Mouse (Mus musculus) heart, postnatal 0 days (tissue): Measurements from ENCODE around the gene Ifnz.
"Not testable (repeated sequence)": the region's sequence is repeated elsewhere in the genome, so short reads cannot be mapped to it uniquely, and the experiment has no call there.

ENCODE experiments used
- CTCF ChIP-seq: IDR thresholded peaks from 2 replicates; pipeline ENCODE4 v1.5.1; 2016; ENCODE audit warnings: antibody characterized with exemption, control low read depth, low read depth
- EP300 ChIP-seq: IDR thresholded peaks from 2 replicates; pipeline ENCODE4 v1.6.1; 2016; ENCODE audit warnings: antibody characterized with exemption, low read depth

GRCm38 (mm10) chr4:88805761-88806160 lies 23.8 kb downstream of the Ifnz start:
- peak; percentile 32 for TF ChIP-seq CTCF
- not testable (repeated sequence) for TF ChIP-seq EP300
